Mouse (Mus musculus) embryonic facial prominence, embryonic 14.5 days (tissue): Measurements from ENCODE around the gene Tnk2. TPM values are rescaled to one million over a fixed set of nuclear protein-coding genes. Genes with fewer than 3 reads are reported as not detected.

Experiments
- ATAC-seq: fragments of 200-750 bp; cut with Nextera tagmentation; 2 replicates; pipeline ENCODE4 v1.8.0; 2017; ENCODE audit warnings: low read depth, moderate number of reproducible peaks, moderate TSS enrichment
- DNase-seq: peaks from one replicate; pipeline ENCODE4 v3.0.0-alpha.2; 2015; ENCODE audit warnings: low spot score
- H3K27ac ChIP-seq: fragments of 300-500 bp; sonication (generic); replicated peaks from 2 replicates; pipeline ENCODE4 v1.5.1; 2014; ENCODE audit warnings: low read depth, mild to moderate bottlenecking, low read length, moderate library complexity
- H3K27me3 ChIP-seq: fragments of 300-500 bp; sonication (generic); replicated peaks from 2 replicates; pipeline ENCODE4 v1.6.1; 2014; ENCODE audit warnings: low read length; ENCODE audit not compliant: control insufficient read depth, insufficient read depth
- H3K36me3 ChIP-seq: fragments of 300-500 bp; sonication (generic); 2 replicates; pipeline ENCODE4 v1.6.1; 2014; ENCODE audit warnings: low read length, mixed read lengths; ENCODE audit not compliant: control insufficient read depth, insufficient read depth
- H3K4me1 ChIP-seq: fragments of 300-500 bp; sonication (generic); 2 replicates; pipeline ENCODE4 v1.6.1; 2014; ENCODE audit warnings: antibody characterized with exemption, low read length; ENCODE audit not compliant: control insufficient read depth, insufficient read depth
- H3K4me2 ChIP-seq: fragments of 300-500 bp; sonication (generic); 2 replicates; pipeline ENCODE4 v1.6.1; 2014; ENCODE audit warnings: low read depth, mild to moderate bottlenecking, low read length, moderate library complexity, mixed read lengths
- H3K4me3 ChIP-seq: fragments of 300-500 bp; sonication (generic); 2 replicates; pipeline ENCODE4 v1.5.1; 2014; ENCODE audit warnings: low read depth, mild to moderate bottlenecking, low read length
- H3K9ac ChIP-seq: fragments of 300-500 bp; sonication (generic); 2 replicates; pipeline ENCODE4 v1.6.1; 2014; ENCODE audit warnings: low read depth, mild to moderate bottlenecking, low read length, moderate library complexity, mixed read lengths
- H3K9me3 ChIP-seq: fragments of 300-500 bp; sonication (generic); 2 replicates; pipeline ENCODE4 v1.6.1; 2016; ENCODE audit warnings: low read length; ENCODE audit not compliant: control insufficient read depth
- WGBS: fragments of 180-500 bp; shearing (Covaris S2); extraction: QIAGEN DNeasy Blood & Tissue Kit; methylation state at CpG from one replicate; pipeline ENCODE4 v1.1.7; 2014; 5-methylcytosine and 5-hydroxymethylcytosine counted together
- polyA plus RNA-seq: library from polyadenylated mRNA; unstranded; fragments of >200 nt; fragmentation: Nextera tagmentation; extraction: Ambion mirVana; gene quantifications from 2 replicates; pipeline ENCODE4 v1.2.1, GENCODE M21; 2014

Gene Tnk2
- polyA plus RNA-seq, 1 experiment from 2014 or later: 14.8 TPM

DNA sequence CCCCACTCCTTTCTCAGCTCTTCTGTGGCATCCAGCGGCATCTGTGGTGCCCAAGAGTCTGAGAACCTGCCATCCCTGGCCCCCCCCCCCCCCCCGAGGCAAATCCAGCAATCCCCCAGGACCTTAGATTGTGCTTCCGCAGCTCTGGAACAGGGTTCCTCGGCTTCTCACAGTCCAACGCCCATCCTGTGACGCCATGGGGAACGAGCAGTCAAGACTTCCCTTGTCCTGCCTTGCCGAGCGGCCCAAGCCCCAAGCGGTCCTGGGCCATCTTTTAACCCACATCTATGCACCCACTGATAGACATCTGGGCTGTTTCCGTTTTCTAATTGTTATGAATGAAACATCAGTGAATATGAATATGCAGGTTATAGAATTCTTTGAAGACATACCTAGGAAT, 68.5 kb downstream of the Tnk2 start:
- Histone ChIP-seq H3K4me3 (no peak overlapping the region), H3K4me1 (peaks cover 4% of the 10 kb centered on the region; the same call in 1 of the 2 replicates), H3K9ac (no peak overlapping the region), H3K27me3 (no peaks in the 10 kb centered on the region), H3K9me3 (no peaks in the 10 kb centered on the region), H3K36me3 (no peaks in the 10 kb centered on the region), H3K4me2 (no peak overlapping the region), H3K27ac (no peak overlapping the region)
- WGBS: 84% methylated on average over 10 of the region's 11 CpGs
- DNase-seq: no peak
- ATAC-seq: no peak

DNA sequence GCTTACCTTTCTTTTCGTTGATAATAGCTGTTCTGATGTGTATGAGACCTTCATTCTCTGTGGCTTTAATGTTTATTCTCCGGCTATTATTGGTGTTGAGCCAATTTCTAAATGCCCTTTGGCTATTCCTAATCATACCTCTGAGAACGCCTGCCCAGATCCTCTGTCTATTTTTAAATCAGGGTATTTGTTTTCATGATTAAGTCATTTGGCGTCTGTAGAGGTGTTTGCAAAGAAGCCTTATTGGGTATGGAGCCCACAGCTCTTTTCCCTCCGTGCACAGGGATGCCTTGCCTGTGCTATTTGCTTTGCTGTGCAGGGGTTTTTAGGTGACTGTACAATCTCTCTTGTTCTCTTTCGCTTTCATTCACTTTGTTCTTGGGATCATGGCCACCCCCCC, 69.9 kb downstream of the Tnk2 start:
- WGBS: 49% methylated on average over 6 of the region's 6 CpGs
- H3K27me3 ChIP-seq: no peaks in the 10 kb centered on the region
- H3K36me3 ChIP-seq: no peaks in the 10 kb centered on the region
- peaks cover 4% of the 10 kb centered on the region; the same call in 1 of the 2 replicates for H3K4me1 ChIP-seq
- no peak overlapping the region for H3K4me3 ChIP-seq
- no peak overlapping the region for H3K27ac ChIP-seq
- H3K4me2 ChIP-seq: no peak overlapping the region
- ATAC-seq (no peak), DNase-seq (no peak)
- no peak overlapping the region for H3K9ac ChIP-seq
- H3K9me3 ChIP-seq: no peaks in the 10 kb centered on the region

DNA sequence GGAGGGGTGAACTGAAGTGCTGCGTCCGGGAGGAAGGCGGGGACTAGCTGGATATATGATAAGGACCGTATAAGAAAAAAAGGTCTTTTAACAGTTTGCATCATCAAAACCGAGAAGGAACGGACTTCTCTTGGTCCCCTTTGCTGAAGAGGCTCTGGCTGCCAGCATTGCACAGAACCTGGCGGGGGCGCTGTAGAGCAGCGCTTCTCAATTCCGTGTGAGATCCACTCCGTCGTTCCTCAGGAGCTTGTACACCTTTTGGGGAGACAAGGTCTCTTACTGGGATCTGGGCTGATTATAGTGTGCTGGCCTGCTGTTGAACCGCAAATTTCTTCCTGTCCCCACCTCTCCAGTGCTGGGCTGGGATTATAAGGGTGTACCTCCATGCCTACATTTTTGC, 71.7 kb downstream of the Tnk2 start:
- ATAC-seq (no peak), DNase-seq (peak; percentile 26)
- H3K36me3 ChIP-seq: no peaks in the 10 kb centered on the region
- no peaks in the 10 kb centered on the region for H3K9me3 ChIP-seq
- no peak overlapping the region for H3K4me2 ChIP-seq
- no peaks in the 10 kb centered on the region for H3K27me3 ChIP-seq
- peaks cover 4% of the 10 kb centered on the region; the same call in 1 of the 2 replicates for H3K4me1 ChIP-seq
- no peak overlapping the region for H3K4me3 ChIP-seq
- WGBS: 24% methylated on average over 13 of the region's 13 CpGs
- H3K27ac ChIP-seq: no peak overlapping the region
- no peak overlapping the region for H3K9ac ChIP-seq

DNA sequence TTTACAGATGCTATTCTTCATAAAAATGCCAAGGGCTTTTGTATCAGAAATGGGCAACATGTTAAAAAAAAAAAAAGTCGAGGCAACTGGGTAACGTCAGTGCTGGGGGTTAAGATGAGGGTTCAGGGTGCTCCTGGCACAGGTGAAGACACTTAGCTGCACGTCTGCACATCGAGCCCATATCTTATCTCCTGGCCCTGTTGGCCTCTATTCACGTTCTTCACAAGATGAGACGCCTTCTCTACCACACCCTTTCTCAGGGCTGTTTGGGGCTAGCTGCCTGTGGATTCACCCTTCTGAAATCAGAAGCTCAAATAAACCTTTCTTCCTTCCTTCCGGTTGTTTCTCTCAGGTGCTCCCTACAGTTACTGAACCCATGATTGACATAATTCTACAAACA, 79.5 kb downstream of the Tnk2 start:
- Histone ChIP-seq H3K9me3 (no peaks in the 10 kb centered on the region), H3K36me3 (no peaks in the 10 kb centered on the region), H3K4me1 (no peaks in the 10 kb centered on the region), H3K27ac (no peak overlapping the region), H3K9ac (no peak overlapping the region), H3K4me3 (no peak overlapping the region), H3K4me2 (no peak overlapping the region), H3K27me3 (no peaks in the 10 kb centered on the region)
- 82% methylated on average over 7 of the region's 7 CpGs for WGBS
- DNase-seq (no peak), ATAC-seq (no peak)

DNA sequence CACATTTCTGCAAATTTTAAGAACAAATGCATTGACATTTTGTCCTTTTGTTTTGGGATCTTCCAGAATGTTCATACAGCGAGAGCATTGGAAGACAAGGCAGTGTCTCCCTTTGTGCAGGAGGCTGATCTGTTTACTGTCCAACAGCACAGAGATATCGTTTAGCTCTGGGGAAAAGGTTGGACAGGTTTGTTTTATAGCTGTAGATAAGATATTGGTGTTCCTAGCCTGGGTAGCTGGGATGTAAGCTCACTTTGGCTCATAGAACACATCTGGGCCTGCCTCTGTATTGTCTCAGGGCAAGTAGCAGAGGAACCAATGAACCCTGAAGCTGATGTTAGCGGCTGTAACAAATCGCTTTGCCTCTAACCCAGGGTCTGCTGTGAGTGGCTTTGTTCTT, 80.1 kb downstream of the Tnk2 start:
- Histone ChIP-seq H3K4me1 (no peaks in the 10 kb centered on the region), H3K4me3 (no peak overlapping the region), H3K9ac (no peak overlapping the region), H3K27ac (no peak overlapping the region), H3K9me3 (no peaks in the 10 kb centered on the region), H3K36me3 (no peaks in the 10 kb centered on the region), H3K4me2 (no peak overlapping the region), H3K27me3 (no peaks in the 10 kb centered on the region)
- 84% methylated on average over 4 of the region's 4 CpGs for WGBS
- DNase-seq: no peak
- no peak for ATAC-seq

DNA sequence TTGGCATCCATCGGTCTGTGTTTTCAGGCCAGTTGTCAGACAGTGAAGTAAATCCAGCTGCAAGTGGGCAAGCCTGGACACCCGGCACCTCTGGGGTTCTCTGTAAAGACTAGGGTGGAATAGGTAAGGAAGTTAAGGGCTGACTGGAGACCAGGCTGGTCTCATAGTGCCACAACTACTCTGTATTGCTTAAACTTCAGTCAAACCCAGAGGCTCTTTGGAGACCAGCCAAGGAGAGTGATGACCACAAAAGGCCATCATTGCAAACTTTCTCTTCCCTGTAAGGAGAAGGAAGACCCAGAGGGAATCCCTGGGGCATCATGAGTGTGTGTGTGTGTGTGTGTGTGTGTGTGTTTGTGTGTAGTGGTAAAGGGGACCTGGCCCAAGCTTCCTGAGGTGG, 80.6 kb downstream of the Tnk2 start:
- ATAC-seq: no peak
- no peaks in the 10 kb centered on the region for H3K27me3 ChIP-seq
- H3K4me2 ChIP-seq: no peak overlapping the region
- H3K9me3 ChIP-seq: no peaks in the 10 kb centered on the region
- no peak overlapping the region for H3K4me3 ChIP-seq
- no peaks in the 10 kb centered on the region for H3K36me3 ChIP-seq
- no peak overlapping the region for H3K9ac ChIP-seq
- no peak for DNase-seq
- H3K4me1 ChIP-seq: no peaks in the 10 kb centered on the region
- whole genome bisulfite sequencing: 75% methylated on average over 2 of the region's 2 CpGs
- H3K27ac ChIP-seq: no peak overlapping the region

DNA sequence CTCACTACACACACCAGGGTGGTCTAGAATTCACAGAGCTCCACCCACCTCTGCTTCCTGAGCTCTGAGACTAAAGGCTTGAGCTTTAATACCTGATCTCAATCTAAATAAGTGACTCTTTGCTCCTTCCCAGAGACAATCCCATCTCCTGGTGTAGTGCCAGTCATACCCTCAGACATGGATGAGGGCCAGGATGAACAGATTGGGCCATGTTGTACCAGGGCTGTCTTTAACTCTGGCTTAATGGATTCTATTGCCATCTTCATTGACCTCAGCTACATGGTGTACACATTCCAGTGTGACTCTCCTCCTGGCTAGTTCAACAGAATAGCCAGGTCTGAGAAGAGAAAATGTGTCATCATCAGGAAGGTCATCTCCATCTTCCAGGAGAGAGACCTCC, 82.8 kb downstream of the Tnk2 start:
- no peaks in the 10 kb centered on the region for H3K36me3 ChIP-seq
- no peak overlapping the region for H3K4me3 ChIP-seq
- ATAC-seq (no peak), DNase-seq (no peak)
- no peak overlapping the region for H3K4me2 ChIP-seq
- H3K27ac ChIP-seq: no peak overlapping the region
- H3K27me3 ChIP-seq: no peaks in the 10 kb centered on the region
- H3K9ac ChIP-seq: no peak overlapping the region
- H3K4me1 ChIP-seq: no peaks in the 10 kb centered on the region
- no peaks in the 10 kb centered on the region for H3K9me3 ChIP-seq

DNA sequence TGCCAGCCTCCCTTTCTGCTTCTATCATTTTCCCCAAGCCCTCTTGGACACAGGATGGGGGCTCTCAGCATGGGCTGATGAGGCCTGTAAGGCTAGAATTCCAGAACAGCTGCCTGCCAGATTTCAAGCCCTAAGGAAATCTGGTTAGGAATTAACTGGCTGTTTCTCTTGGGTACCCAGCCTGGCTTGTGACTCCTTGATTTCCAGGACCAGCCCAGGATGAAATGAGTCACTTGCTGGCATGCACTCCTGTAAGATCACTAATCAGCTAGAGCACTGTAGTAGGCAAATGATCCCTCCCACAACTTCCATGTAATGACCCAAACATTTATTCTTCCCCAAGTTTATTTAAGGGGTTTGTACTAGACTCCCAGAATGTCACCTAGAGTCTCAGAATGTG, 84.6 kb downstream of the Tnk2 start:
- no peaks in the 10 kb centered on the region for H3K4me1 ChIP-seq
- ATAC-seq (no peak), DNase-seq (no peak)
- no peak overlapping the region for H3K27ac ChIP-seq
- H3K4me3 ChIP-seq: no peak overlapping the region
- no peak overlapping the region for H3K4me2 ChIP-seq
- no peaks in the 10 kb centered on the region for H3K9me3 ChIP-seq
- H3K36me3 ChIP-seq: no peaks in the 10 kb centered on the region
- no peaks in the 10 kb centered on the region for H3K27me3 ChIP-seq
- no peak overlapping the region for H3K9ac ChIP-seq

DNA sequence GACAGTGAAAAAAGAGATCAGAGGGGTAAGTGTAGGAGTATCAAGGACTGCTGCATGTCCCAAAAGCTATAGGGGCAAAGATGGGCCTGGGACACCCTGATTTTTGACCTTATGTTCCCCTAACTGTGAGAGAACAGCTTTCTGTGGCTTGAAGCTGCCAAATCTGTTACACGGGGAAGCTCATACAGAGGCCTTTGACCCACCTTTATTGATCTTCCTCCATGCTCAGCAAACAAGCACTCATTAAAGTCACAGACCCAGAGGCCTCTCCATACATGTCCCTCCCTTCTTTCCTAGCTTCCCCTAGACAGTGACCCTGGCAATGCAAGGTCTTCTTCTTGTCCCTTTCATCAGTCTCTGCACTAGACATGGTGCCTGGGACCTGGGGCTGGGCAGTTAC, 85.1 kb downstream of the Tnk2 start:
- Histone ChIP-seq H3K4me2 (no peak overlapping the region), H3K9ac (no peak overlapping the region), H3K36me3 (no peaks in the 10 kb centered on the region), H3K4me1 (no peaks in the 10 kb centered on the region), H3K27me3 (no peaks in the 10 kb centered on the region), H3K27ac (no peak overlapping the region), H3K4me3 (no peak overlapping the region), H3K9me3 (no peaks in the 10 kb centered on the region)
- ATAC-seq (no peak), DNase-seq (no peak)
- 47% methylated on average over 1 of the region's 1 CpGs for WGBS
